Mouse (Mus musculus) ovary, postnatal 14 days (tissue): ENCODE data around the gene Atf4.

Source experiments
- DNase-seq: peaks from one replicate; pipeline ENCODE4 v3.0.0; 2022; ENCODE audit warnings: low spot score

Atf4 gene

DNA sequence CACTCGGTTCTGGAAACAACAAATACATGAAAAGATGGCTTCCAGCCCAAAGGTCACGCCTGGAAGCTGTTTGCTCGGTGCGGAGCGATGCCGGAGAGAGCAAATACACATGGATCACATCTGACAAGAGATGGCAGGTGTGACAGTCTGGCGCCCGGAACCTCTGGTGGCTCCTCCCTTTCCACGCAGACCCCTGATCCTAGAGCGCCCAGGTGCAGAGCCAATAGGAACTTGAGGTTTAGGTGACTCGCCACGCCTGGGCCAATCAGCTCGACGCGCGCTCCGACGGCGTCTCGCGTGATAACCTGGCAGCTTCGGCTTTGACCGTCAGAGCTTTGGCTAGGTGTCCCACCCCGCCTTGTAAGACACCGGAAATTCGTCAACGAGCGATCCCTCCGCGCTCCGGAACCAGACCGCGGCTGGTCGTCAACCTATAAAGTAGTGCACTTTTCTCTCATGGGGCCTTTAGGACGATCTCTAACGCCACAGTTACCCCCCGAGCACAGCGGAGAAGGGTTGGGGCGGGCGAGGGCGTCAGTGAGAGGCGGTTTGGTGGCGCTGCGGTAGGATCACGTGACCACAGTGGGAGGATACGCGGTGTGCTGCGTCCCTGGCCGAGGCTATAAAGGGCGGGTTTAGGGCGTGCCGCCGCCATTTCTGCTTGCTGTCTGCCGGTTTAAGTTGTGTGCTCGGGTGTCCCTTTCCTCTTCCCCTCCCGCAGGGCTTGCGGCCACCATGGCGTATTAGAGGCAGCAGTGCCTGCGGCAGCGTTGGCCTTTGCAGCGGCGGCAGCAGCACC, at the start of gene Atf4:
TSS of gene Atf4 (plus strand) at position 338 of the 799 bp plus-strand sequence.
- DNase-seq: peak; percentile 94

- no peak for DNase-seq
These were observed 48.9 kb upstream of the Atf4 start for GRCm38 (mm10) chr15:80206057-80206565.

DNA sequence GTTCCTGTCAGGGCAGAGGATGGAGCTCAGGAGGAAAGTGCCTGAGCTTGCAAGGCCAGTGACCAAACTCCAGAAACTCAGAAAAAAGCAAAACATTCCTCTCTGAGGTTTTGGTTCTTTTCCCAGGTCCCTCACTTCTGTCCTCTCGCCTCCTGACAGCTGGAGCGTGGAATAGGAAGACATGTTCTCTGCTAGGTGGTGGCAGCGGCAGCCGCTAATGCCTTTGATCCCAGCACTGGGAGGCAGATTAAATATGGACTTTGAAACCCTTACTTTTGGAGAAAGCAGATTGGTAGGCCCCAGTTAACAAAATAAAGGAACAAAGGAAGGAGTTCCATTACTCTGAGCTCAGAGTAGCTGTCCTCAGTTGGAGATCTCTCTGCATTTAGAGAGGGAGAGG, 46.5 kb upstream of the Atf4 start:
- no peak for DNase-seq

DNA sequence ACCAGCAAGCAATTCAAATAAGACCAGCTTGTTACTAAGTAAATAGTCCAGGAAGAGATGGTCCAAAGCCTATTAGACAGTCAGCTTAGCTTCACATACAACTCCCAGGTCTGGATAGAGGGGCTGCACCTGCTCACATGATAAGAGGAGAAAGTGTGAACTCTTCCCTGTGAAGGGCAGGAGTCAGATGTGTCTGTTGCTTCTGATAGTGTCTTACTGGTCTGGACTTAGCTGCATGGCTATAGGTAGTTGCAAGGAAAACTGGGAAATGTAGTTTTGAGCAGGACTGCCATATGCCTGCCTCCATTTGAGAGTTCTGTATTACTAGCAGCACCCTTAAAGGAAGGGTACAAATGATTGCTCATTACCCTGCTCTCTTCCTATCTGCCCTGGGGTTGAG, 41.3 kb upstream of the Atf4 start:
- no peak for DNase-seq

DNA sequence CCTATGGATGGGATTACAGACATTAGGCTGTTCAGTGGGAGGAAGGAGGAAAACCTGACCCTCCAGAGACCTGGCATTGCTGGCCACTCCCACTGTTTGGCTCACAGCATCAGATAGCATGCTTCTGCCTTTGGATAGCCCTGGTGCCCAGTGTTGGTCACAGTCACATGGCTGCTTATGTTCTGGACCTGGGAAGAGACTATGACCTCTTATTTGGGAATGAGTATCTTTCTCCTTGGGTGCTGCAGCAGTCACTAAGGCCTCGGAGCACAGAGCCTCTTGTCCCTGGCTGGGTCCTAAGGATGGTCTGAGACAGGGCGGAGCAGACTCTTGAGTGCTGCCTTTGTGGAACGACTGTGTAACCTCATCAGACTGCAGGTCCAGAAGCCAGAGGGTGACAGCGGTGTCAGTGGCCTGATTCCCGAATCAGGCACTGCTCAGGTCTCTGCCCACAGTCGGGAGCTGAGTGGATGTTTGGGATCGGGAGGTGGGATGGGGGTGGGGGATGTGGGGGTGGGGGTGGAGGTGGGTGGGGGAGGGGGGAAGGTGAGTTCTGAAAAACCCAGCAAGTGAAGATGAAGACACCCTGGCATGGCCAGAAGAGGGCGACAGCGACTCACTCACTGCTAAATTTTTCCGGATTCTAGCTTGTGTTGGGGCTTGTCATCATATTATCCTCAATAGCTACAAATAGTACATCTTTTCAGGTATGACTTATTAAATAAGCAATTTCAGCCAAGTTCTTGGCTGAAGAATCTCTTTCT, 39.1 kb upstream of the Atf4 start:
- no peak for DNase-seq

DNA sequence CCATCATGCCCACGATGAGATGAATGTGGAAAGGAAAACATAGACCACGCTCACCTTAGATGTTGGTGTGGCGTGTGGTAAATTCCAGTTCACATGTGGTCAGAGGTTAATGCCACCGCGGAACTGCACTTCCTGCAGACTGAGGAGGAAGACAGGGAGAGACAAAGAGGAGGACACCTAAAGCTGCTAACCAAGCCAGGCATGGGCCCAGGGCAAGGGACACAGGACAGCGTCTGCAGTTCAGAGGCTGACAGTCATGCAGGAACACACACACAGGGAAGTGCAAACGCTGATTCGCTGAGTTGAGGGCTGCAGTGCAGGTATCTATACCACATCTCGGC, 38.5 kb upstream of the Atf4 start:
- no peak for DNase-seq

- DNase-seq: no peak
These were observed 37.5 kb upstream of the Atf4 start for GRCm38 (mm10) chr15:80217476-80217875.

GRCm38 (mm10) chr15:80219211-80219610, 35.8 kb upstream of the Atf4 start:
- DNase-seq: no peak

DNA sequence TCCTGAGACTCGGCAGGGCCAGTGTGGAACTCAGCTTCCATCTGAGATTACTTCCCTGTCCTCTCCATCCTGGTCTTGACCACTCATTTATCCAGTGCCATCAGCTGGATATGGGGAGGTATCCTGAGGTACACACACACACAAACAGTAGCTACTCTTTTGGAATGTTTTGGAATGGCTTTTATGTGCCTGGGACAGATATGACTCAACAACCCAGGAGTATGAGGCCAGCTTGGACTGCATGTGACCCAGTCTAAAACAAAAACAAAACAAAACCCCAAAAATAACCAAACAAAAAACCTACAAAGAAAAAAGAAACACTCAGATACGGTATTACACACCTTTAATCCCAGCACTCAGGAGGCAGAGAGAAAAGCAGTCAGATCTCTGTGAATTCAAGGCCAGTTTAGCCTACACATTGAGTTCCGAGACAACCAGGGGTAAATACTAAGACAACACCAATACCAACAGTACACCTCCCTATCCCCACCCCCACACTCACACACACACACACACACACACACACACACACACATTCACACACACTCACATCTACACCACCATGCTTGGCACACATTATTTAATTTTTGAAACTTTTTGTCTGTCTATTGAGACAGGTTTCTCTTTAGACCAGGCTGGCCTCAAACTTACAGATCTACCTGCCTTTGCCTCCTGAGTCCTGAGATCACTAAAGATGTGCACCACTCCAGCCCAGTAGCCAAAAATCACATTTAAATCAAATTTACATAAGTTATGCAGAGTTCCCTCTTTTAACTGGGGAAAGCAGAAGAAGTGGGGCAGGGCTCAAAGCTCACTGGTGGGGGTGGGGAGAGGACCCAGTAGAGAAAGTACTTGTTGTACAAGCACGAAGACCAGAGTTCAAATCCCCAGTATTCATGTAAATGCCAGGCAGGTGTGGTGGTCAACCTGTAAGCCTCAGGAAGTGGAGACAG, 35.0 kb upstream of the Atf4 start:
- DNase-seq: no peak

DNA sequence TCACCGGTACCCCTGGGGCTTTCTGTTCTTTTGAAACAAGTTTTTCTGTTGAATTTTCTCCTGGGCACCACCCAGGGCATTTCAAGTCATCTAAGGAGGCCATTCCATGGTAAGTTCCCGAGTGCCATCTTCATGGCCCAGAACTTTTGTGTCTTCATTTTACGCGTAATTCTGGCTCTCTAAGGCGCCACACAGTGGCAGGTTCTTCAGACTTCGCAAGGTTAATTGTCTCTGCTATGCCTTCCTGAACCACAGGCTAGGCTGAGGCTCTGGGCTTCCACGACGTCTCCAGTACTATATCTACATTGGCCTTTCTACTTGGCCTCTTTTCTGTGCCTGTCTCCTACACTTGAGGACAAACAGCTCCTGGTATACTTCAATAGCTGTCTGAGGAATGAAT, 34.0 kb upstream of the Atf4 start:
- no peak for DNase-seq

- no peak for DNase-seq
These were observed 31.2 kb upstream of the Atf4 start for GRCm38 (mm10) chr15:80223751-80224150.

- peak; percentile 81 for DNase-seq
These were observed 29.8 kb upstream of the Atf4 start for GRCm38 (mm10) chr15:80225208-80225607.

- DNase-seq: peak; percentile 45
These were observed 29.2 kb upstream of the Atf4 start for GRCm38 (mm10) chr15:80225796-80226195.

GRCm38 (mm10) chr15:80228071-80228800, 26.7 kb upstream of the Atf4 start:
- no peak for DNase-seq

- DNase-seq: no peak
These were observed 22.7 kb upstream of the Atf4 start for GRCm38 (mm10) chr15:80232331-80232730.

- DNase-seq: no peak
These were observed 21.9 kb upstream of the Atf4 start for GRCm38 (mm10) chr15:80233053-80233452.

DNA sequence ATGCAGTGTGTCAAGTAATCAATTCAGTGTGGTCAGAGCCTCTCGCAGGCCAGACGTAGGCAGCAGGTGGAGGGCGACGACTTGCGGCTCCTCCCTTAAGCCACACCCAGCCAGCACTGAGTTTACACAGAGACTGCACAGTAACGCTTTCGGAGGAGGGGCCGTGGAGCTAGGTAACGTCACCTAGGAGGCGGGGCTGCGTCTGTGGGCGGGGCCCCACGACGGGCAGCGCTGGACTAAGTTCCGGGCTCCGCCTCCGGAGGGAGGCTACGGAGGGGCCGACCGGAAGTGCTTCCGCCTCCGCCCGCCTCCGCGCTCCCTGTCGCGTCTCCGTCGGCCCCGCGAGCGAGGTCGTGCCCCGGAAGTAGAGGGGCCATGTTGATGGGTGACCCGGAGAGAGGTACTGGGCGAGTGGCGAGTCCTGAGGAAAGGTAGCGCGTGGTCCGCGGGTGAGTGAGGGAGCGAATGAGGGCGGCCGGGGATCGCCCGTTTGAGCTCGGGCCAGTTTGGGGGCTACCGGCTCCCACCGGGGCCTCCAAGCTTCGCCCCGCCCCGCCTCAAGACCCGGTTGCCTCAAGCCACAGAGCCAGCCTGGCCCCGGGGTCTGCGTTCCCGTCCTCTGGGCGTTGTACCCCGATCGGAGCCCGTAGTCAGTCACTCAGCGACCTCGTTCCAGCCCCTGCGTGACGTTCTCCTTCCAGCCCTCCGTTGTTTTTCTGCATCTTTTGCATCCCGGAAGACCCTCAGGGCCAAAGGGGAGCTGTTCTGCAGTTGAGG, 21.1 kb upstream of the Atf4 start, which contains the start of gene Mief1:
TSS of gene Mief1 (plus strand) at position 286 of the 777 bp plus-strand sequence.
- peak; percentile 99 for DNase-seq

GRCm38 (mm10) chr15:80235535-80235934, 19.4 kb upstream of the Atf4 start, which contains the start of gene AC140267.1:
AC140267.1 (plus strand) TSS chr15:80235835.
- no peak for DNase-seq

DNA sequence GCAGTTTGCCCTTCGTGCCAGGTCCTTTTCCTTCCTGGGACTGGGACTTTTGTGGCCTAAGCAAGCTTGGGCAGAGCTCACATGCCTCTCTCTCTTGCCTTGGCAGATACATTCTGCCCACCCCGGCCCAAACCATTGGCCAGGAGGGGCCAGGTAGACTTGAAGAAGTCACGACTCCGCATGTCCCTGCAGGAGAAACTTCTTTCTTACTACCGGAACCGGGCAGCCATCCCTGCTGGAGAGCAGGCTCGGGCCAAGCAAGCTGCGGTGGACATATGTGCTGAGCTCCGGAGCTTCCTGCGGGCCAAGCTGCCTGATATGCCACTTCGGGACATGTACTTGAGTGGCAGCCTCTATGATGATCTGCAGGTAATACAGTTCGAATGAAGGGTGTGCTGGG, 6.8 kb upstream of the Atf4 start:
- DNase-seq: no peak

DNA sequence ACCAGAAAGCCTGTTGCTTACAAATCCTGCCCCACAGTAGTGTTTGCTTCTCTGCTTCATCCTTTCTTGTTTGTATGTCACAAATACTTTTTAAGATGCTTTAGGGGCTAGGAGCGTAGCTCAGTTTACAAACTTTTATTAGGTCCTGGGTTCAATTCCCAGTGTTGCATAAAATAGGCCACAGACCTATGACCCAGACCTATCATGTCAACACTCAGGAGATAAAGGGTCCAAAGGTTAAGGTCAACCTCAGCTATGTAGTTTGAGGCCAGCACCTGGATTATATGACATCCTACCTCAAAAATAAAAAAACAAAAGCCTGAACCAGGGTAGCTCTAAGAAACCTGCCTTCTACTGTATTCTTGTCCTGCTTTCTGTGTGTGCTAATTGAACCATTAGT, 6.4 kb upstream of the Atf4 start:
- no peak for DNase-seq
